Mouse (Mus musculus): ENCODE results near the gene Gins2.

The Gins2 gene

DNA sequence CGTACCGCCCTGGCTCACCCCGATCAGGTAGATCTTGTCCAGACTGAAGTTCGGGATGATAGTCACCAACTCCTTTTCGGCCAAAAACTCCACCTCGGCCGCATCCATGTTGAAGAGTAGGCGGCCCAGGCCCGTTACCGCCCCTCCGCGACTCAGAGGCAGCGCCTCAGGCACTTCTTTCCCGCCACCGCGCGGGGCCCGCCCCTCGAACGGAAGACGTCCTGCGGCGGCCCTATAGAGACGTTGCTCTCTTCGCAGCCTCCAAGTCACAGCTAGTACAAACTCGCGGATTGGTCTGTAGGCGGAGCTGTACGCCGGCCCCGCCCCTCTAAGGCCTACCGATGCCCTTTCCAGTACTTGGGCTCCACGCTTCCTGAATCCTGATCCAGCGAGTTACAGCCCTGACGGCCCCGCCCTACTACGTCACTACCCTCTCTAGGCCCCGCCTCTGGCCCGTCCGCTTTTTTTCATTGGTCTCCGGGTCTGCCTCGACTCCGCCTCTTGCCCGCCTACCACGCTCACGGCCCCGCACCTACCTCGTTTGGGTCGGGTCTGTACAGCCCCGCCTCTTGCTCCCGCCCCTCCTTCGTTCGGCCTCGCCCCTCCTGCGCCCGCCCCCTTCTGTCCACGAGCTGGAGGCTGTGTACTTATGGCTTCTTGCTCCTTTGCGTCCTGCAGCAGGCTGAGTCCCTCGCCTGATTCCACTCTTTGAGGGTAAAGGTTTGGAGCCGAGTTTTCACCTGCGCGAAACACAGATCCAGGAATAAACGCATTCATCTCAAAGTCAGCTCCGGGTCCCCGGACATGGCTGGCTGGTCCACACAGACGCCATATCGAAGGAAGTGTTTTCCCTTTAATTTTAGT, at the start of gene Gins2:
Gene Gins2 (minus strand): TSS at position 397 of the 864 bp plus-strand sequence.
- peak; percentile 99 for DNase-seq

DNA sequence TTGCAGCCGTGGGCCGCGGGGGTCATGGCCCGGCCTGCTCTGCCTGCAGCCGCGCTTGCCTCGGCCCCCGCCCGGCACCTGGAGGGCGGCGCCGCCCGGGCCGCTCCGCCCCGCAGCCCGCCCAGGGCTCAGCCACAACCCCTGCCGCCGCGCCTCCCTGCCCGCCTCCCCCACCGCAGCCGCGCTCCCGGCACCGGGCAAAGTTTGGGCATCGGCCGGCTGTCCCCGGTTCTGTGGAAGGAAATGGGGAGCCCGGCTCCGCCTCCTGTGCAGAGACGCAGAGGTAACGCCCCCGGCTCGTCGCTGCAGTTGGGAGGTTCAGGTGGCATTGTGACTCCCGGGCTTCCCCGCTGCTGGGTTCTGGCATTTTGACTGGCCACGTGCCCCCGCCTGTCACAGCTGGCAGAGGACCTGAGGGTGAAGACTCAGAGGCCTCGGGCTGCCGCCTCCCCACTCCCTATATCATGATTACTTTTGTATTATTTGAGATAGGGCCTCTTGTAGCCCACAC, 45.3 kb upstream of the Gins2 start:
- peak; percentile 74 for DNase-seq

DNA sequence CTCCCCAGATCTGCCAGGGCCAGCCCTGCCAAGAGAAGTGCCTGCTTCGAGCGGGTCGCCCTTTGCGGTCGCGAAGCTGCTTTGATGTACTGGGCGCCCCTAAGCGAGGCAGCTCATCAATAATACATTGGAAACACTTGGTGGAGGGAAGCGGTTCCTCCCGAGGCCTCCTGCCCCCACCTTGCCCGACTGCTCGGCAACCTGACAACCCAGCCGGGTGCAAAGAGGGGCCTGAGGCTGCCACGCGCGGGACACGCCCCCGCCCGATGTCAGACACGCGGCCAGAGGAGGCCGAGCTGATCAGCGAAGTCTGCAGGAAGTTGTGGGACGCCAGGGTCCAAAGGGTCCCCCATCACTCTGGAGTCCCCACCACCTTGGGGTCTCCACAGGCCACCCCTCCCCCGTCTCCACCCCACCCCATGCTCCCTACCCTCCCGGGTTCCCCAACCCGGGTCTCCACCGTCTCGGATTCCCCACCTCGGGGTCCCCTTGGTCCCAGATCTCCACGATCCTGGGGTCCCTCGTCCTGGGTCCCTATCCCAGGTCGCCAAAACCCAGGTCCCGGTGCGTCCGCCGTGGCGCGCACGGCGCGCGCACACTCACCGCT, 44.7 kb upstream of the Gins2 start:
- no peak for DNase-seq

DNA sequence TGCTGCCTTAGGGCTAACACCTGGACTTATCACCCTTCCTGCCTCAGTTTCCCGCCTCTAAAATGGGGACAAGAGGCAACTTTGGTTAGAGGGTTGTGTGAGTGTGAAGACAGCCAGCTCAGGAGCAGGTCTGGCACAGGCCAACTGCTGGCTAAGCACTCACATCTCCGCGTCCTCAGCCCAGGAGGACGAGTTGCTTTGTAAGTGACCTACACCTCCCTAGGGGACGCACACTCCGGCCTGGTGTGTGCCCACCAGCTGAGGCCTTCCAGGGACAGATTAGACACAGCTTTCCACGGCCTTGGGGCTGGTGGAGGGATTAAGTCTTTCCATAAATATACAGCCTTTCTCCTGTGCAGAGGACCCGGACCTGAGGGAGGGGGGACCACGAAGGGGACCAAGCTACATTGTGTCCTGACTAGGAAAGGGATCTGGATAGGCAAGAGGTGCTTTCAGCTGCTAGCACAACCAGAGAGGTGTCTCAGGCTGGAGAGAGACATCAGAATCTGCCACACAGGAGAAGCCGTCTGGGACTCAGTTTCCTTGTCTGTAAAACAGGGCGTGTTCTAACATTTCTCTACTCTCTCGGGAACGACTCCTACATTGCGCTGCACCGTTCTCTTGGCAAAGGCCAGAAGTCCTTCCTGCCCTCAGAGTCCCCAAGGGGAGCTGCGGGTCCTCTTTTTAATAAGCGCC, 44.0 kb upstream of the Gins2 start:
- DNase-seq: no peak

DNA sequence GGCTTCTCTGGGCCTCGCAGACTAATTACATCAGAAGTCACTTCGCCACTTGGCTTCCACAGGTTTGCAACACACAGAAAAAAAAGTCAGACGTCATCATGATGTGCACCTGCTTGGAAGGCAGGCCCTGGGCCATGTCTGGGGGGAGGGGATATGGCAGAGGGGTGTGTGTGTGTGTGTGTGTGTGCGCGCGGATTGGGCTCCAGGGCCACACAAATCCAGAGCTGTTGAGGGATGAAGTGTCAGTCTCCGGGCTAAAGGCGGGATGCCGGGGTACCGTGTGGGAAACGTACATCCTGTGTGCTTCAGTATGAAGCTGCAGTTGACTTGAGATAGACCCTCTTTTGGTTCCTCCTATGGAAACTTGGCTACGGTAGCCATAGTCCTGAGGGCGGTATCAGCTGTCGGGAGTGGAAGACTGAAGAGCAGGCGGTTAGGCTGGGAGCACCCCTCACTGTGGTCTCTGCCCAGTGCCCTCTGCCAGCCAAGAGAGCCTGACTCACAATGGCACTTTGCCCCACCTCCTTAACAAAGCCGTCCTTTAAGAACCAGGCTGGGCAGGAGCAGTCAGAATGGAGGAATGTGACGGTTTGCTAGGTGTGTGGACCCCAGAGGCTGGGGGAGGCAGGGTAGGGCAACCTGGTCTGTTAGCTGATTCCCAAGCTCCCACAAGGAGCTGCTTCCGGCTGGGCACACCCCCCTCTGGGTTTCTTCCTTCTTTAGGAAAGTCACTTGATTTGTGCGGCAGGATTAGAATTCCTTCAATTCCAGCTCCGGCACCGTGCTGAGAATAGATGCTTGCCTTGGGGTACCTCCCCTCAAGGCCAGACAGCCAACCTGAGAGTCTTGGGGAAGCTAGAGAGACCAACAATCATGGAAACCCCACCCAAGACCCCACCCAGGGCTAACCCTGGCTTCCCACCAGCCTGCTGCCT, 42.6 kb upstream of the Gins2 start:
- no peak for DNase-seq

DNA sequence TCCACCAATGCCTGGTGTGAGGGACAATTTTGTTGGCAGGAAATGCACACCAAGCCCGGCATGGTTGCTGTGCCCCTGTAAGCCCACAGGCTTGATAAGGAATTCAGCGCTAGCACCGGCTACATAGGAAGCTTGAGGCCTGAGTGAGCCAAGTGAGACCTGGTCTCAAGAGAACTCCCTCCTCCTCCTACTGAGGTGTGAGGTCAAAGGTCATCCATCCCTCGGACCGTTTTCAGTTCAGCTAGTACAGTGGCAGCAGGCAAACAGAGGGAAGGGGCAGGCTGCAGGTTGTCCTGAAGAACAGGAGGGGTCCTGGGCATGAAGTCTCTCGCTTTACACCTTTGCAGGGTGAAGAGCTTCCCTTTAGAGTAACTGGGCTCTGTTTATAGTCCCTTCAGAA, 41.7 kb upstream of the Gins2 start:
- no peak for DNase-seq

DNA sequence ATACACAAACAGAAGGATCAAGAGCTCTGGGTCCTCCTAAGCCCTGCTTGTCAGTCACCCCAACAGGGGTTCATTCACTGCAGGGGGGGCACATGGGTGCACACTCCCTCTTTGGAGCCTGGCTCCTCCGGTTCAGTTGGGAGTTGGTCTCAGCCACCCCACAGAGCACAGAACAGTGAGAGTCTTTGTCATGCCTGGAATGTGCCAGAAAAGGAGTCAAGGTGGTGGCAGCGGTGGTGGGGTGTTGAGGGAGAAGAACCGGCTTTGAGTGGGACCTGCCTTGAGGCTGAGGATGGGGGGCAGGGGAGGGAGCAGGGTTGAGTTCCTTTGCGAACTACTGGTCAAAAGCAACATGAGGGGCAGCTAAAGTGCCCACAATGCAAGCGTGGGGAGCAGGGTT, 40.9 kb upstream of the Gins2 start:
- no peak for DNase-seq

DNA sequence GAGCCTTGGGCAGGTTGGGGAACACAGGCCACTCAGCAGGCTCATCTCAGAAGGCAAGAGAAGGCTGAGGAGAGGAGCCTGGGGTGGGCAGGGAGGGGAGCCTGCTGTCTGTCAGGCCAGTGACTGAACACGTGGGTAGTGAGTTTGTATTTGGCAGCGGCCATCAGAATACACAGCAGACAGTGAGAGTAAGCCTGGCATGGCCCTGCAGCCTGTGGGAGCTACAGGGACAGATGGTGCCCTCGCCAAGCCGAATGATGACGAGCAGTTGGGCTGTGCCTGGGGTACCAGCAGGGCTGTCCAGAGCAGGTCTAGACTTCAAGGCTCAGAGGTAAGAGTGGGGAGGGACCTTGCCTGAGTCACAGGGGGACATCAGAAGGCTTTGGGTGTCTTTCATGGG, 38.2 kb upstream of the Gins2 start:
- no peak for DNase-seq

DNA sequence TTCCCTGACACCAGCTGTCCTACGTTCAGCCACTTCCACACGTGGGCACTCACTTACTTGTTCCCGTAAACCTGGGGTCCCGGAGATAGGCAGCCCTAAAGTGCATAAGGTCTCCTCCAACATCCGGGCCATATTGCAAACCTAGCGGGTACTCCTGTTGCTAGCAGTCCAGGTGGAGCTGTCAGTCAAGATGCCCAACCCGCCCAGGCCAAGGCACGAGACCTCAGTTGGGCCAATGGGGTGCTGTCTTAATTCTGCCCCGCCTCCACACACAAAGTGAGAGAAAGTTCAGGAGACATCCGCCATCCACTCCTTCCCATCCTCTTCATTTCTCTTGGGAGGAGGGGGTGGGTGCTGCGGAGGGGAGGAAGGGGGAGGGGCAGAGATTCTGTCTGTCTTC, 37.4 kb upstream of the Gins2 start:
- no peak for DNase-seq

DNA sequence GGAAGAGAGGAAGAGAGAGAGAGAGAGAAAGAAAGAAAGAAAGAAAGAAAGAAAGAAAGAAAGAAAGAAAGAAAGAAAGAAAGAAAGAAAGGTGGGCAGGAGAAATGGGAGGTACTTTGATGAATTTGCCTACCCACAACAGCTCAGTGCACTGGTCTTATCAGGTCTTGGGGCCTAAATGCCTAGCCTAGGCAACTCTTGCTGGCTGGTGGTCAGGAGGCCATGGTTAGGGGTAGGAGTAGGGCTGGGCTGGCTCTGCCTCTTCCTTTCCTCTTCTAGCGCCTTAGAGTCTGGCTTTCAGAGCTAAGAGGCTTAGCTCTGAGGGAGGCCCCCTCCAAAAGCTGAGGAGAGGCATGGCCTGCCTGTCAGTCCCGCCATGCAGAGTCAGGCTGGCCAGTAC, 34.5 kb upstream of the Gins2 start:
- no peak for DNase-seq

DNA sequence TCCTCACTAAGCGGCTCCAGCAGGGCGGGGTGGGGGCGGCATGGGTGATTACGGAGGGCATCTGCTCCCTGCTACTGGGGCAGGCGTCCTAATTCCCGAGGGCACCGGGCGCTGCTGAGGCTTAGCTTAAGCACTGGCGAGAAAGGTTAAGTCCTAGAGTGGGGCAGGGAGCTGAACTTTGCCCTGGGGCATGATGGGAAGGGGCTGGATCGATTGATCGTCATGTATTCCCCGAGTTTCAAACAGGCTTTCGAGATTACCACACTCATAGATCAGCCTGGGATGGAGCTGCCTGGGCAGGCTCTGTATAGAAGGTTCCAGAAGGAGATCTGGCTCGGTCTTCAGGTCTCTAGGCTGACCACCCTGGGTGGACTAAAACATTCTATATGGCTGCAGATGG, 33.1 kb upstream of the Gins2 start:
- DNase-seq: no peak

DNA sequence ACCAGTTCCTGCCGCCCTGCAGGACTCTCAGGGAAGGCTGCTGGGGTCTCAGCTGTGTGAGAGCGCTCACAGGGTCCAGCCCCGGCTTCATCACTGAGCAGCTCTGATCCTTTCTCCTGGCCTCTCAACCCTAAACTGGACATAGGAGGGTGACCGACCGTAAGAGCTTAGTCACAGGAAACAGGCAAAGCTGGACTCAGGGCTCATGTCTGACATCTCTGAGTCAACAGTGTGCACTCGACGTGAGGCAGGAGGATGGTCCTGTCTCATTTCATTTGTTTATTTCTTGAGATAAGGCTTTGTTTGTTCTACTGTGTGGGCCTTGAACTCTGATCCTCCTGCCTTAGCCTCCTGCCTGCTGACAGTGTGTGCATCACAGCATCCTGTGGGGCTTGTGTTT, 31.3 kb upstream of the Gins2 start:
- no peak for DNase-seq

DNA sequence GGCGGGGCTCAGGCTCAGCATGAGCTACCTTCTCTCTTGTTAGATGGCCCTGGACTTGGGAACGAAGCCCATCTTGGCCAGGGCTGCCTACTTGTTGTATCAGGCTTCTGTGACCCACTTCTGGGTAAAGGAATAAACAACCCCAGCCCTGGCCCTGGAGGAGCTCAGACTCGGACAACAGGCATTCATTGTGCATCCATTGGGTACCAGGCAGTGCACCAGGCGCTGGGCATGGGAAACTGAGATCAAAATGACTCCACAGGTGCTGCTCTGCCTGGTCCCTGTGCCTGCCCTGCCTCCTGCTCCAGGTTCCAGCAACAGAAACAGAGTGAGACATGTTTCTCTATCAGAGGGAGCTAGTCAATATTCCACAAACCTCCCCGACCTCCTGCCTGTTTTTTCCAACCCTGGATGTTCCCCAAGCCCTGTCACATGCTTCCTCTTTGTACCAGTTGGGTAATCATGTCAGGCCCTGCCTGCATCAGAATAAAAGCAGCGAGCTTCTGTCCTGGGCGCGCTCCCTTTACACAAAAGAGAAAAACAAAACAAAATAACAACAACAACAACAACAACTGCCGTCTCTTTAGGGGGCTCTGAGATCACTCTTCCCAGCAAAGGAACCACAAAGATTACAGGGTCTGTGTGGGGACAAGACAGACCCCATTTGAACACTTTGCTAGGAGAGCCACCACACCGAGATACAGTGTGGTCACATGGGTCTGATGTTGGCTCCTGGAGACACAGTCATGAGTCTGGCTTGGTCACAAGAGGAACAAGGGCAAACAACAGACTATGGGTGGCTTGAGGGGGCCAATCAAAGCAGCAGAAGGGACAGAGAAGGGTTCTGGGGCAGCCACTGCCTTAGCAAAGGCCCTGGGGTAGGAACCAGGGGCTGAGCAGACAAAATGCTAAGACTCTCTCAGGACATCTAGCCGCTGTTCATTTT, 30.4 kb upstream of the Gins2 start:
- DNase-seq: no peak

DNA sequence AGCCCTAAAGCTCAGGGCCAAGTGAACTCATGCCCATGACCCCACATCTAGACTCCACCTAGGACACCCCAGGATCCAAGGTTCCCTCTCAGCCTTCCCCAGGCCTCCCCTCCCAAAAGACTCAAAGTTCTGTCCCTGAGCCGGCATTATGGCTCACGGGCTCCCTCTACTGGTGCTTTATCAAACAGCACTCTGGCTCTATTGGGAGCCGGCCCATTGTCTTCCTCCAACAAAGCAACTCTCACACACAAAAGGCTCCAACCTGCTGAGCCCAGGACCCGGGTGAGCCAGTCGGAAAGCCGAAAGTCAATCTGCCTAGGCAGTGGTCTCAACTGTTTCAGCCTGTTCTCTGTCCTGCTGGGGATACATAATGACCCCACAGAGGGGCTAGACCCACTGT, 29.0 kb upstream of the Gins2 start:
- peak; percentile 72 for DNase-seq

DNA sequence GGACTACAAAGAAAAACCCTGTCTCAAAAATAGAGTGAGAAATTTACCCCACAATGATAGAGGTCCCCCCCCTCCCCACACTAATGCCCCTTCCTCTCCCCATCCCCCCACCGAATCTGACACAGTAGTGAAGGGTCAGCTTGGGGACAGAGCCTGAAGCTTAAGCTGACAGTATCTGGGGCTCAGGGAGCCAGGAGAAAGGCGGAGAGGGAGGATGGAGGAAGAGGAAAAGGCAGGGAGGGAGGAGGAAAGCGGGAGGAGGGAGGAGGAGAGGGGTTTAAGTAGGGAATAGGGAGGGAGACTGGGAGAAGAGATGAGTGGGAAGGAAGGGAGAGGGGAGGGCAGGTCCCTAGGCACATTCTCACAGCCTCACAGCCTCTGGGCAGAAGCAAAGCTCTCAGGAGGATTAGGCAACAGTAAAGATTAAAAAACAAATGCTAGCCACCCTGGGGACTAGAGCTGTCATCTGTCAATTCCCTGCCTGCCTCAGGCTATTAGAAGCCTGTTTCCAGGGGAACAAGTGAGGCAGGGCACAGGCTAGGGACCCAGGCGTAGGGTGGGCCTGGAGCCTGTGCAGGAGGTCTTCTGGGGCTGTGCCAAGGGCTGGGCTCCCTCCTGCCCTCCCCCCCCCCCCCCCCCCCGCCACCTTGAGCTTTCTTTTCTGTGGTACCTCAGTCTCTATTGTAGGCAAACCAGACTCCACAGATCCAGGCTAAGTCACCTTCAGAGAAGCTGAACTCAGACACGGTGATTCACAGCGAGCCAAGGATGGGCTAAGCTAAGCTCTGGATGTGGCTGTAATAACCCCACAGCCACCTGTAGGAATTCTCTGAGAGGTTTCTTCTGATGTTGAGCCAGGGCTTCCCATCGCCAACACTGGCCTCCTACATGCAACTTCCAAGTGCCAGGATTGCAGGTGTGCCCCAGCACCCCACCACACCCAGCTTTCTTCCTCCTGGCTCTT, 27.8 kb upstream of the Gins2 start:
- no peak for DNase-seq

DNA sequence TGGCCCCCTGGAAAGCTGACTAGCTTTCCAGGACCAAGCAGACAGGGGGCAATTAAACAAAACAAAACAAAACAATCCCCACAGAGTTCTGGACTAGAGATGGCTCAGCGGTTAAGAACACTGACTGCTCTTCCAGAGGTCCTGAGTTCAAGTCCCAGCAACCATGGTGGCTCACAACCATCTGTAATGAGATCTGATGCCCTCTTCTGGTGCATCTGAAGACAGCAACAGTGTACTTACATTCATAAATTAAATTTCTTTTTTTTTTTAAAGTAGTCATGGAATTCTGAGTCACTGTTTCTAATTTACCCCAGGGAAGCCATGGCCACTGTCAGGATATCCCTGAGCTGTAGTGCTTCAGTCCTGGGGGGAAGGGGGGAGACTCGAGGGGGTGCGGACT, 25.4 kb upstream of the Gins2 start:
- no peak for DNase-seq

DNA sequence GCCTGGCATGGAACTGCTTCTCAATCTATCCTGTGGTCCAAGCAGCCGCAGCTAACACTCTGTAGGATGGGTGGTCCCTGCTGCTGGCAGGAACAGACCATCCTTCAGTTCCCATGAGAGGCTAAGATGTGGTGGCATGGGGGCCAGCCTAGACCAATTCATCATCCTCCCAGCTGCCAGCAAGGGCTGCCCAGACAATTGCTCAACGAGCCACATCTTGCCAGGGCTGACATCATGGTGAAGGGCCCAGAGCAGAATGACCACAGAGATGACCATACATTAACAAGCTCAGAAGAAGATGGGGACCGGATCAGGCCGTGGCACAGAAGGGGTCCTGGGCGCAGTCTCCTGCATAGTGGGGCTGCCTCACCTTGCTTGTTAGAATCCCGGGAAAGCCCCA, 21.7 kb upstream of the Gins2 start:
- DNase-seq: no peak

DNA sequence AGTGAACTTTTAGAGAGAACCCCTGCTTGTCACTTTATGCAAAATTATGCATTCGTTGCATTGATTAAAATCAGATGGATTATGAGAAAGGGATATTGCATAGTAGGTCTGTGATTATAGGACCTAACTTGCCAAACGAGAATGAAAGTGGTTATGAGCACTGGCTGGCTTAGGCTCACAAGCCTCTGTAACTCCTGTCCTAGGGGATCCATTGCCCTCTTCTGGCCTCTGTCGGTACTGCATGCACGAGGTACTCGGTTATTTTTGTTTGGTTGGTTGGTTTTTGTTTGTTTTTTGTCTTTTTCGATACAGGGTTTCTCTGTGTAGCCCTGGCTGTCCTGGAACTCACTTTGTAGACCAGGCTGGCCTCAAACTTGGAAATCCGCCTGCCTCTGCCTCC, 18.8 kb upstream of the Gins2 start:
- peak; percentile 78 for DNase-seq

DNA sequence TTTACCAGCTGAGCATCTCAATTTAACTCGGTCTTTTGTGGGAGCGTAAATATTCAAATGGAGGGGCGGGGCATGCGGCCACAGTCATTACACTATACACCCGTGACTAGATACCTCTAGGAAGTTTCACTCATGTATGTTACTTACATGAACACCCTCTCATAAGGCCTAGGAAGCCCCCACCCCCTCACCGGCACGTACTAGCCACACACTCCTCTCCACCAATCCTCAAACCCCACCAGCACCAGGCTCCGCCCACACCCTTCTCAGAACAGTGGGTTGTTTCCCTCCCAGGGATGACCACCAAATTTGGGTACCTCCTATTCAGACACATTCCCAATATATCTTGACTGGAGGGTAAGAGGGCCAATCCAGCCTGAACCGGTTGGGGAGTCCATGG, 18.4 kb upstream of the Gins2 start:
- DNase-seq: no peak

DNA sequence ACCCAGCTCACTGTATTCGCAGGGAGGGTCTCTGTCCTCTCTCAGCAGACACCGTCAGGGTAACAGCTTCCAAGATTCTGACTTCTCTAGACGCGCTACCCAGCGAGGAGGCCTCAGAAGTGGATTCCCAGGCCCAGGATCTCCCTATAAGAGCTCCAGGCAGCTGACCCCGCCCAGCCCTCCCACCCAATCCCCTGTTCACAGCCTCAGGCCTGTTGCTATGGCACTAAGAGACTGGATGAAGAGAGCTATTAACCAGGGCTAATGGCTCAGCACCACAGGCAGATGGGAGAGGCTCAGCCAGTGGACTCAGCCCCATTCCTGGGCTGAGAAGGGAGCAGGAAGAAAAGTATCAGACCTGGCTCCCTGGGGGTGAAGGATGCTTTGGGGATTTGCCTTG, 13.6 kb upstream of the Gins2 start:
- no peak for DNase-seq

Measured in thymus, postnatal 25 days (tissue).